Mouse (Mus musculus): ENCODE results near the gene Trmt2b.
"Not testable (repeated sequence)": the region's sequence is repeated elsewhere in the genome, so short reads cannot be mapped to it uniquely, and the experiment has no call there.

Gene Trmt2b

DNA sequence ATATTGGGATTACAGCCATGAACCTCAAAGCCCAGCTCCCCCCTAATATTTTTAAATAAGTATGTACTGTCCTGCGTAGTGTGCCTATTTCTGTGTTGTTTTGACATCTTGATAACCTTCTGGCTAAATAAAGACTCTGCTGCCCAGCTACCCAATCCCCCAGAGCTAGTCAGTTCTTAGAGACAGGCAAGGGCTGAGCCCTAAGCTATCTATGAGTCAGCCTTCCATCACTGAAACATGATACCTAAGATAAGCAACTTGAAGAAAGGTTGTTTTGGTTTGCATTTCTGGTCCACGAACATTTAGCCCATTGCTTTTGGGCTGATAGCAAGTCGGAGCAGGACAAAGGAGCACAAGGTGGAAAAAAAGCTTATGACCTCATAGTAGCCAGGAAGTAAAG is 56.2 kb downstream of the Trmt2b start:
- DNase-seq (ENCODE audit: low spot score in 2 of 2), result no peak

GRCm38 (mm10) chrX:134218161-134218560 is 58.6 kb downstream of the Trmt2b start:
- no peak for DNase-seq (ENCODE audit: low spot score in 2 of 2)

DNA sequence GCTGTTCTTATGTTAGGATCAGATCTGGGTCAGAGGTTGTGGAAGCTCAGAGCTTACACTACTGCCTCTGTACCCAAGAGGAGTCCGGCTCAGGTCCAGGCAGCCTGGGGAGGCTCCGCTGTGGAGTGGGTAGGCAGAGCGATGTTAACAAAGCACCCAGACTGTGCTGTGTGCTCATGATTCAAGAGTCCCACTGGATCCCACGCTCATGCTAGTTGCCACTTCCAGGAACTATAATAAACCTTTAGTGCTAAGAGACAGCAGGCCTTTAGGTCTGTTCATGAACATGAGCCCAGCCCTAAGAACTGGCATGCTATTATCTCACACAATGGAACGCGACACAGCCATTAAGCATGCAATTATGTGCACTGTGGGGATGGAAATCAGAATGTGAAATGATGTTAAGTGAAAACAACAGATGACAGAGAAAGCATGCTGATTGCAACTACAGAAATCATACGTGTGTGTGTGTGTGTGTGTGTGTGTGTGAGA is 65.6 kb downstream of the Trmt2b start:
- DNase-seq (ENCODE audit: low spot score in 2 of 2), result no peak

DNA sequence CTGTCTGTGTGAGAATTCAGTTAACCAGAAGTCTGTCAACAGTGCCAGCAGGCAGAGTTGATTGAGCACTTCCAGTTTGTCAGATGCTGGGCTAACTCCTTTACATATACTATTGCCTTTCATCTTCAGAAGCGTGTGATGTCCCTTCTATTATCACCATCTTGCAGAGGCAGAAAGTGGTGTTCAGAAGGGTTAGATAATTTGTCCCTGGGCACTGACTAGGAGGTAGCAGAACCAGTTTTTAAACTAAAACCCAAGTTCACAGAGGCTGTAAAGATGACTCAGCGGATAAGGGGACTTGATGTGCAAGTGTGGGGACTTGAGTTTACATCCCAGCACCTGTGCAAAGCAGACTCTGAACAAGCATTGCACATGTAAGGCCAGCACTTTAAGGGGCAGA is 68.3 kb downstream of the Trmt2b start:
- no peak for DNase-seq (ENCODE audit: low spot score in 2 of 2)

GRCm38 (mm10) chrX:134187201-134187600 is 89.6 kb downstream of the Trmt2b start, which contains the start of gene Arl13a:
Gene Arl13a, plus strand, starts transcription at chrX:134187501.
- DNase-seq (ENCODE audit: low spot score in 2 of 2), result not testable (repeated sequence)

GRCm38 (mm10) chrX:134174699-134175098 is 102.1 kb downstream of the Trmt2b start:
- no peak for DNase-seq (ENCODE audit: low spot score in 2 of 2)

Data from spleen, postnatal 14 days (tissue).